Mouse (Mus musculus) layer of hippocampus, postnatal 25 days (tissue): Measurements from ENCODE around the gene Phkg1. TPM values are rescaled to one million over a fixed set of nuclear protein-coding genes. Genes with fewer than 3 reads are reported as not detected.
A peak's percentile ranks its signal among the peaks of the same experiment; 100 is the strongest.
"Not testable (repeated sequence)": the region's sequence is repeated elsewhere in the genome, so short reads cannot be mapped to it uniquely, and the experiment has no call there.

Experiments used
- DNase-seq, 2 experiments: peaks; one replicate each; pipeline ENCODE4 v3.0.0; 2022; ENCODE audit warnings: mixed read lengths in 2 of 2, low spot score in 1 of 2; ENCODE audit errors: extremely low spot score in 1 of 2
- total RNA-seq, 2 experiments: library from RNA; stranded (reverse); gene quantifications; 2 replicates each; pipeline ENCODE4 v1.2.3; 2021

Phkg1 gene
- total RNA-seq, 2 experiments from 2014 or later = 19.3 to 25.6 TPM

- DNase-seq = peak; percentile 80 to 82
These were observed 10.1 kb upstream of the Phkg1 start, which contains the start of gene Nupr1l for GRCm38 (mm10) chr5:129908242-129908965. Nupr1l (plus strand) TSS chr5:129908540.

DNA sequence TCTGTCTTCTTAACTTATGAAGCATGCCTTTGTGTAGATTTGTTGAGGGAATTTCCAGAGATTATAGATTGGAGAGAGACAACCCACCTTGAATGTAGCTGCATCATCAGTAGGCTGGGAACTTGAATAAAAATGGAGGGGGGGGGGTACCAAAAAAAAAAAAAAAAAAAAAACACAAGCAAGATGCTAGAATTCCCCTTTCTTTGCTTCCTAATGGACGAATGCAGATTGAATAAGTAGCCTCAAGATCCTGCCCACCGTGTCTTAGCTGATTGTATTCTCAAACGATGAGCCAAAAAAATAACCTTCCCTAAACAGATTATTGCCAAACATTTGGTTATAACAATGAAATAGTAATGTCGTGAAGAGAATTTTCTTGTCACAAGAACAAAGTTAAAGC, 9.4 kb upstream of the Phkg1 start:
- no peak for DNase-seq

GRCm38 (mm10) chr5:129895198-129896088, 2.9 kb downstream of the Phkg1 start, which contains the start of gene Zbed5:
Zbed5 (plus strand) TSS chr5:129895723.
- peak; percentile 66 to 70 for DNase-seq

DNA sequence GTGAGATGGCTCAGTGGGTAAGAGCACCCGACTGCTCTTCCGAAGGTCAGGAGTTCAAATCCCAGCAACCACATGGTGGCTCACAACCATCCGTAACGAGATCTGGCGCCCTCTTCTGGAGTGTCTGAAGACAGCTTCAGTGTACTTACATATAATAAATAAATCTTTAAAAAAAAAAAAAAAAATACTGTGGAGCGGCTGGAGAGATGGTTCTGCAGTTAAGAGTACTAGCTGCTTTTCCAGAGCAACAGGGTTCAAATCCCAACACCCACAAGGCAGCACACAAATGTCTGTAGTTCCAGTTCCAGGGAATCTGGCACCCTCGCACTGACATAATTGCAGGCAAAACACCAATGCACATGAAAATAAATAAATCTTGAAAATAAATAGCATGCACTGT, 8.0 kb downstream of the Phkg1 start:
- DNase-seq = not testable (repeated sequence)

- peak; percentile 75 to 76 for DNase-seq
These were observed 11.3 kb downstream of the Phkg1 start, which contains the start of gene Chchd2 for GRCm38 (mm10) chr5:129886911-129887636. Chchd2 (minus strand) TSS chr5:129887470.

DNA sequence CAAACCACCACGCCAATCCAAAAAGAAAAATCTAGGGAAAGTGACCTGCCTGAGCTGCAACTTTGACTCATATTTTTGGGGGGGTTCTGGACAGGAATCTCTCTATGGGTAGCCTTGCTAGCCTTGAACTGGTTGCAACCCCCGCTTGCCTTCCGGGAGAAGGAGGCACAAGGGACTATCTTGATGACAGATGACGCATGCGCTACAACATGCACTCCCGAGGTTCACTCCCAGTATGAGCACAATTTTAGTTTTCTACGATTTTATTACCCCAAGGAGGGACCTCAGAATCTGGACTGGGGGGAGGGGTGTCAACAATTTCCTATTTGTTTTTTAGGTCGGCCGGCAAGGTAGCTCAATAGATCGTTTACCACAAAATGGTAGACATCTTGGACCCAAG, 12.1 kb downstream of the Phkg1 start:
- DNase-seq = no peak

DNA sequence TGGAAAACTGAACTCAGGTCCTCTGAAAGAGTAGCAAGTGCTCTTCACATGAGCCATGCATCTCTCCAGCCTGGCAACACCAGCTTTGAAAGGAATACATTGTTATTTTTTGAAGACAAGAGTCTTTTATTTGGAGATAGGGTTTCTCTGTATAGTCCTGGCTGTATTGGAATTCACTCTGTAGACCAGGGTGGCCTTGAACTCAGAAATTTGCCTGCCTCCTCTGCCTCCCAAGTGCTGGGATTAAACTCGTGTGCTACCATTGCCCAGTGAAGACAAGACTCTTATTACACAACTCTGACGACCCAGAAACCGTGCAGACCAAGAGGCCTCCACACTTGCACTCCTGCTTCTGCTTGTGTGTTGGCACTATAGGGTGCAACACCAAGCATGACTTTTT, 18.5 kb downstream of the Phkg1 start:
- no peak for DNase-seq

- peak; percentile 13 to 52 for DNase-seq
These were observed 19.4 kb downstream of the Phkg1 start for GRCm38 (mm10) chr5:129878946-129879345.

DNA sequence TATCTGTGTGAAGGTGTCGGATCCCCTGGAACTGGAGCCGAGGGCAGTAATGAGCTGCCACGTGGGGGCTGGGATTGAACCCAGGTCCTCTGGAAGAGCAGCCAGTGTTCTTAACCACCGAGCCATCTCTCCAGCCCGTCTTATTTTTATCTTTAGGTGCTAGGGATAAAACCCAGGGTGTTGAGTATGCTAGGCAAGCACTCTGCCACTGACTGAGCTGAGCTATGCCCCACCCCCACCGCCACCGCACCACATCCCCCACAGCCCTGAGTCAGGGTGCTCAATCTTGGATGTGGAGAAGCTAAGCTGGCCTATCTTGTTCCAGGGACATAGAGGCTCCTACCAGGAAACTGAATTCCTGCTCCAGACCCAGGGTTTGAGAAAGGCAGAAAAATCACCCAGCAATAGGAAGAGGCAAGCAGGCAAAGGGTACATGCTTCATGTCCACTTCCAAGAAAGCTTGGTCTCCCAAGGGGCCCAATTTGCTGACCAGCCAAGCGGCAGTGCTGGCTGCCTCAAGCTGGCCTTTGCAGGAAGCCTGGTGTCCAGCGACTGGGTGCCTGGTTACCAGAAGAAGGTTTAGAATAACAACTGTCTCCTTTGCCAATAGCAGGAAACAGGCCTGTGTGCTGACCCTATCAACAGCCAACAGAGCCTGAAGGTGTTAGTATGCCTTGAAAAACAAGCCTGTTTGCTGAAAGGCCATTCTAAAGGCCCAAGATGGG, 20.5 kb downstream of the Phkg1 start:
- no peak for DNase-seq

GRCm38 (mm10) chr5:129875098-129875497, 23.3 kb downstream of the Phkg1 start:
- no peak for DNase-seq

- no peak for DNase-seq
These were observed 24.4 kb downstream of the Phkg1 start for GRCm38 (mm10) chr5:129873942-129874341.

DNA sequence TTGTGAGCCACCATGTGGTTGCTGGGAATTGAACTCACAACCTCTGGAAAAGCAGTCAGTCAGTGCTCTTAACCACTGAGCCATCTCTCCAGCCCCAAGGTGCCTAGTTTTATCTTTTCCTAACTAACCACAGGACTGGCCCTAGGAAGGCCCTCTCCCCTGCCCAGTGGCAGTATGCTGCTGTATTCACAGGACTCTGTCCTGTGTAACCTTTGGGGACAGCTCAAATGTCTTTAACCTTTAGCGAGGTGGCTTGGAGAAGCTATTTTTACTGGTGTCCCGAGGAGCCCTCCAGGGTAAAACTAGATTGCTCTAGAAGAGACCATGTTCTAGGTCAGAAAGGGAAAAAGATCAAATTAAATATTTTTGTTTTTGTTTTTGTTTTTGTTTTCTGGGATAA, 27.1 kb downstream of the Phkg1 start:
- no peak for DNase-seq

- DNase-seq = no peak
These were observed 28.9 kb downstream of the Phkg1 start for GRCm38 (mm10) chr5:129869238-129869995.

DNA sequence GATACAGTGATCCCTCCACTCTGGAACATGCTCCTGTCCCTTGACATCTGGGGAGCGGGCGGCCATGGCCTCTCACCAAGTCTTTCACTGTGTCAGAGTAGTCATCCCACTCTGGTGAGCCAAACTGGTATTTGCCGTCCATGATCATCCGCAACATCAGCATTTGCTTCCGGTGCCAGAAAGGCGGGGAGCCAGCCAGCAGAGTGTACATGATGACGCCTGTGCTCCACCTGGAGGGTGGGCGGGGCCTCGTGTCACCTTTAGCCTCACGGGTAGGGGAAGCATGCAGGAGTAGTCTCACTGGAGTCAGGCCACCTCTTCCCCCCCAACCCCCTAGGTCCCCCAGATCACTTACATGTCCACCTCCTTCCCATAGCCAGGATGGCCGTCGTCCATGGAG, 32.5 kb downstream of the Phkg1 start:
- DNase-seq = no peak

GRCm38 (mm10) chr5:129864467-129864866, 33.9 kb downstream of the Phkg1 start:
- DNase-seq = peak; percentile 42 to 68

- no peak for DNase-seq
These were observed 36.0 kb downstream of the Phkg1 start for GRCm38 (mm10) chr5:129862325-129862724.

DNA sequence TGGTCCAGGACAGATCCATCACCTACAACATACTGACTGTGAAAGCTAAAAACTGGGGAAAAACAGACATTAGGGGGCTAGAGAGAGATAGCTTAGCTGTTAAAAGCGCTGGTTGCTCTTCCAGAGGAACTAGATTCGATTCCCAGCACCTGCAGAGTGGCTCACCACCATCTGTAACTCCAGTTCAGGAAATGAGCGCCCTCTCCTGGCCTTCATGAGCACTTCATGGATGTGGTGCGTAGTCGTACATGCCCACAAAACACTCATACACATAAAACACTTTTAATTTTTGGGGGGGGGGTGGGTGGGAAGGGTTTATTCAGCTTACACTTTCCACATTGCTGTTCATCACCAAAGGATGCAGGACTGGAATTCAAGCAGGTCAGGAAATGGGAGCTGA, 41.9 kb downstream of the Phkg1 start:
- no peak for DNase-seq

GRCm38 (mm10) chr5:129855163-129855562, 43.2 kb downstream of the Phkg1 start:
- no peak for DNase-seq

DNA sequence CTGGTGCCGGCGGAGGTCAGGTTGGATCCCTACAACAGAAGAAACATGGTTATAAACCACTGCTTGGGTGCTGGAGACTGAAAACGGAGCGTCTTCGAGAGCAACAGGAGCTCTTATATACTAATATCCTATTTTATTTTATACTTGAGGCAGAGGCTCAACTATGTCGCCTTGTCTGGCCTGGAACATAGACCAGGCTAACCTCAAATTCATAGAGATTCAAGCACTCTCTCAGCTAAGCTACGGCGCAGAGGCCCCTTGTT, 50.9 kb downstream of the Phkg1 start:
- DNase-seq = no peak
